ENCODE assay signal across 8 mouse cellular contexts in genomic region chr7:133121080-133121607, GRCm38 (mm10). TPM values are rescaled to one million over a fixed set of nuclear protein-coding genes. Genes with fewer than 3 reads are reported as not detected.
A peak's percentile ranks its signal among the peaks of the same experiment; 100 is the strongest.
DNase-seq lines count a peak whose midpoint lies in the region; ATAC-seq and TF ChIP-seq lines count a peak whose summit lies in the region.

No protein-coding gene starts in this region.

- H3K9ac ChIP-seq in embryonic facial prominence, embryonic 12.5 days: peak overlapping the region; percentile 99
- peak overlapping the region; percentile 98 for H3K9ac ChIP-seq in intestine, embryonic 14.5 days (ENCODE audit: low read length)
- H3K9ac ChIP-seq in neural tube, embryonic 12.5 days: peak overlapping the region; percentile 99

- no peak for TF ChIP-seq CTCF in lung, adult 2 months (IDR thresholded peaks at IDR 0.05; ENCODE audit: insufficient read depth, low read length)

- H3K9me3 ChIP-seq in embryonic facial prominence, embryonic 12.5 days: no peaks in the 10 kb centered on the region
- H3K9me3 ChIP-seq in intestine, embryonic 14.5 days (ENCODE audit: control insufficient read depth, low read length): no peaks in the 10 kb centered on the region
- no peaks in the 10 kb centered on the region for H3K9me3 ChIP-seq in neural tube, embryonic 12.5 days

- peaks cover 15% of the 10 kb centered on the region for H3K4me1 ChIP-seq in lung, adult 2 months (ENCODE audit: control insufficient read depth, insufficient read depth, low read length)
- peaks cover 49% of the 10 kb centered on the region for H3K4me1 ChIP-seq in embryonic facial prominence, embryonic 12.5 days
- peaks cover 50% of the 10 kb centered on the region for H3K4me1 ChIP-seq in intestine, embryonic 14.5 days (replicated peaks; ENCODE audit: control insufficient read depth, insufficient read depth, low read length)
- H3K4me1 ChIP-seq in neural tube, embryonic 12.5 days: peaks cover 52% of the 10 kb centered on the region

- ATAC-seq in embryonic facial prominence, embryonic 12.5 days (ENCODE audit: insufficient number of reproducible peaks, insufficient read depth, low FRiP score, low TSS enrichment): no peak
- ATAC-seq in intestine, embryonic 14.5 days (replicated peaks; ENCODE audit: low FRiP score, low TSS enrichment, low read depth): no peak
- no peak for ATAC-seq in neural tube, embryonic 12.5 days (ENCODE audit: low FRiP score, low read depth)
- ATAC-seq in inflammation-experienced regulatory T-cells, adult 6 months: no peak

- peak overlapping the region; percentile 89 for H3K4me2 ChIP-seq in embryonic facial prominence, embryonic 12.5 days (replicated peaks)
- H3K4me2 ChIP-seq in intestine, embryonic 14.5 days (ENCODE audit: low read length): peak overlapping the region; percentile 88
- peak overlapping the region; percentile 99 for H3K4me2 ChIP-seq in neural tube, embryonic 12.5 days (replicated peaks)

- 0 out of 2 replicates have a peak, but pooled peaks cover under 1% of the 10 kb centered on the region for H3K27me3 ChIP-seq in embryonic facial prominence, embryonic 12.5 days
- no peaks in the 10 kb centered on the region for H3K27me3 ChIP-seq in intestine, embryonic 14.5 days (replicated peaks; ENCODE audit: control insufficient read depth, insufficient read depth, low read length)
- H3K27me3 ChIP-seq in neural tube, embryonic 12.5 days (replicated peaks): no peaks in the 10 kb centered on the region

- WGBS in lung, adult 2 months: 21% methylated on average over 14 of the region's 14 CpGs
- WGBS in embryonic facial prominence, embryonic 12.5 days: under 1% methylated on average over 14 of the region's 14 CpGs
- WGBS in intestine, embryonic 14.5 days: 4% methylated on average over 14 of the region's 14 CpGs
- WGBS in neural tube, embryonic 12.5 days: under 1% methylated on average over 14 of the region's 14 CpGs

- peak overlapping the region; percentile 93 for H3K4me3 ChIP-seq in lung, adult 2 months (replicated peaks; ENCODE audit: extremely low read depth, low read depth, low read length)
- peak overlapping the region; percentile 86 for H3K4me3 ChIP-seq in embryonic facial prominence, embryonic 12.5 days
- peak overlapping the region; percentile 91 for H3K4me3 ChIP-seq in intestine, embryonic 14.5 days (ENCODE audit: low read depth, low read length)
- H3K4me3 ChIP-seq in neural tube, embryonic 12.5 days: peak overlapping the region; percentile 85

- TF ChIP-seq POLR2A in lung, adult 2 months (IDR thresholded peaks at IDR 0.05; ENCODE audit: borderline replicate concordance, extremely low read depth, low read depth, low read length): no peak

- no peak for DNase-seq in lung, adult 2 months
- no peak for DNase-seq in lung, postnatal 36 days
- DNase-seq in intestine, embryonic 14.5 days (ENCODE audit: low spot score): no peak
- DNase-seq in ovary, postnatal 14 days (ENCODE audit: low spot score): no peak
- DNase-seq in urinary bladder, postnatal 10 days (ENCODE audit: low spot score): no peak

- peak overlapping the region; percentile 99 for H3K27ac ChIP-seq in embryonic facial prominence, embryonic 12.5 days
- H3K27ac ChIP-seq in intestine, embryonic 14.5 days (ENCODE audit: low read depth): peak overlapping the region; percentile 100
- H3K27ac ChIP-seq in neural tube, embryonic 12.5 days: peak overlapping the region; percentile 99

- H3K36me3 ChIP-seq in embryonic facial prominence, embryonic 12.5 days: no peaks in the 10 kb centered on the region
- no peaks in the 10 kb centered on the region for H3K36me3 ChIP-seq in intestine, embryonic 14.5 days (ENCODE audit: control insufficient read depth, insufficient read depth, low read length)
- H3K36me3 ChIP-seq in neural tube, embryonic 12.5 days: no peaks in the 10 kb centered on the region

RNA-seq across cellular contexts. Expression of gene Fgfr2, which starts 2.0 kb away (rescaled TPM):
- polyA plus RNA-seq in lung, adult 2 months (2012; rRNA removed): 74.1 and 114 TPM in 2 replicates
- polyA plus RNA-seq in embryonic facial prominence, embryonic 12.5 days (2016; fragmentation: Nextera tagmentation; extraction: Ambion mirVana): 121 and 122 TPM in 2 replicates
- 105 and 119 TPM in 2 replicates for polyA plus RNA-seq in intestine, embryonic 14.5 days (2014; fragmentation: Nextera tagmentation; extraction: Ambion mirVana)
- 65.0 and 68.0 TPM in 2 replicates for polyA plus RNA-seq in neural tube, embryonic 12.5 days (2016; fragmentation: Nextera tagmentation; extraction: Ambion mirVana)
- polyA plus RNA-seq in inflammation-experienced regulatory T-cells, adult 6 months (2017; shearing (Covaris generic)): under 1 TPM in 1 of 3 experiments, not detected in 2; 0.27 TPM

RNA-seq across cellular contexts. Expression of gene Ctbp2, which starts 3.0 kb away (rescaled TPM):
- polyA plus RNA-seq in lung, adult 2 months (2012; rRNA removed): 65.2 and 65.8 TPM in 2 replicates
- 101 and 114 TPM in 2 replicates for polyA plus RNA-seq in embryonic facial prominence, embryonic 12.5 days (2016; fragmentation: Nextera tagmentation; extraction: Ambion mirVana)
- polyA plus RNA-seq in intestine, embryonic 14.5 days (2014; fragmentation: Nextera tagmentation; extraction: Ambion mirVana): 112 and 117 TPM in 2 replicates
- polyA plus RNA-seq in neural tube, embryonic 12.5 days (2016; fragmentation: Nextera tagmentation; extraction: Ambion mirVana): 122 and 131 TPM in 2 replicates
- polyA plus RNA-seq in inflammation-experienced regulatory T-cells, adult 6 months (2017; shearing (Covaris generic)): 1 to 10 TPM; 3.1 to 9.1 (median 4.6) TPM

Comparison
In these comparisons a context has a peak if more than half of its experiments do, and no peak if none do; other contexts are left out.
1. RNA of gene Fgfr2, which starts 2.0 kb away (polyA plus RNA-seq): 121 to 122 TPM in embryonic facial prominence, embryonic 12.5 days, 74.1 to 114 TPM in lung, adult 2 months, 105 to 119 TPM in intestine, embryonic 14.5 days and 65.0 to 68.0 TPM in neural tube, embryonic 12.5 days; 0.27 TPM in inflammation-experienced regulatory T-cells, adult 6 months; every median in the first group is over 10 times any median in the second.
2. Peak in every context shown above with its lines, with median percentiles within 50 percentile points of each other: H3K4me3 ChIP-seq, H3K27ac ChIP-seq, H3K4me2 ChIP-seq and H3K9ac ChIP-seq.